Mouse (Mus musculus): ENCODE measurements around the gene Gm5039. TPM values are rescaled to one million over a fixed set of nuclear protein-coding genes. Genes with fewer than 3 reads are reported as not detected.
A peak's percentile ranks its signal among the peaks of the same experiment; 100 is the strongest.
"Not testable (repeated sequence)": the region's sequence is repeated elsewhere in the genome, so short reads cannot be mapped to it uniquely, and the experiment has no call there.

Gm5039 gene
- polyA plus RNA-seq, 1 experiment from 2014 or later: not detected

- not testable (repeated sequence) for H3K9me3 ChIP-seq (ENCODE audit: control insufficient read depth, low read length); H3K4me3 ChIP-seq (ENCODE audit: low read depth, low read length); H3K4me1 ChIP-seq (replicated peaks; ENCODE audit: control insufficient read depth, insufficient read depth); DNase-seq (ENCODE audit: low spot score); H3K27ac ChIP-seq (replicated peaks); H3K9ac ChIP-seq (ENCODE audit: low read length); H3K36me3 ChIP-seq (ENCODE audit: control insufficient read depth, insufficient read depth, low read length); H3K27me3 ChIP-seq (ENCODE audit: control insufficient read depth, insufficient read depth, low read length); H3K4me2 ChIP-seq (replicated peaks; ENCODE audit: low read depth)
- WGBS: 92% methylated on average over 3 of the region's 5 CpGs
- peak; percentile 48; the same call in 1 of the 2 replicates for ATAC-seq (ENCODE audit: low FRiP score, low TSS enrichment)
Measured at GRCm38 (mm10) chr12:88285224-88285623, 38.6 kb downstream of the Gm5039 start.

- WGBS: 82% methylated on average over 5 of the region's 5 CpGs
Measured at GRCm38 (mm10) chr12:88274400-88274799, 49.4 kb downstream of the Gm5039 start, which contains the start of gene Gm5662. Gm5662 (minus strand) TSS chr12:88274500.

More at GRCm38 (mm10) chr12:88274400-88274799, 49.4 kb downstream of the Gm5039 start, which contains the start of gene Gm5662:
- not testable (repeated sequence) for H3K4me1 ChIP-seq (replicated peaks; ENCODE audit: control insufficient read depth, insufficient read depth); H3K4me2 ChIP-seq (replicated peaks; ENCODE audit: low read depth); H3K9ac ChIP-seq (ENCODE audit: low read length); H3K27me3 ChIP-seq (ENCODE audit: control insufficient read depth, insufficient read depth, low read length); H3K4me3 ChIP-seq (ENCODE audit: low read depth, low read length); H3K27ac ChIP-seq (replicated peaks); H3K36me3 ChIP-seq (ENCODE audit: control insufficient read depth, insufficient read depth, low read length); H3K9me3 ChIP-seq (ENCODE audit: control insufficient read depth, low read length); DNase-seq (ENCODE audit: low spot score); ATAC-seq (ENCODE audit: low FRiP score, low TSS enrichment)

Other genes starting within 250 kb of the Gm5039 start
- not detected in 2 replicates for gene Gm16368, start 240.3 kb downstream of the Gm5039 start, polyA plus RNA-seq (2015; fragmentation: Nextera tagmentation; extraction: Ambion mirVana)
- not detected in 2 replicates for gene Gm10436, start 141.9 kb downstream of the Gm5039 start, polyA plus RNA-seq (2015; fragmentation: Nextera tagmentation; extraction: Ambion mirVana)
- not detected in 2 replicates for gene Gm8332, start 73.9 kb downstream of the Gm5039 start, polyA plus RNA-seq (2015; fragmentation: Nextera tagmentation; extraction: Ambion mirVana)
- 0.06 TPM in 1 of 2 replicates, not detected in the other for gene Gm5662, start 49.5 kb downstream of the Gm5039 start, polyA plus RNA-seq (2015; fragmentation: Nextera tagmentation; extraction: Ambion mirVana)
- gene Adck1, start 36.5 kb upstream of the Gm5039 start, polyA plus RNA-seq (2015; fragmentation: Nextera tagmentation; extraction: Ambion mirVana): 10.4 and 10.5 TPM in 2 replicates